Mouse (Mus musculus): Measurements from ENCODE around the gene Piwil4.

DNA sequence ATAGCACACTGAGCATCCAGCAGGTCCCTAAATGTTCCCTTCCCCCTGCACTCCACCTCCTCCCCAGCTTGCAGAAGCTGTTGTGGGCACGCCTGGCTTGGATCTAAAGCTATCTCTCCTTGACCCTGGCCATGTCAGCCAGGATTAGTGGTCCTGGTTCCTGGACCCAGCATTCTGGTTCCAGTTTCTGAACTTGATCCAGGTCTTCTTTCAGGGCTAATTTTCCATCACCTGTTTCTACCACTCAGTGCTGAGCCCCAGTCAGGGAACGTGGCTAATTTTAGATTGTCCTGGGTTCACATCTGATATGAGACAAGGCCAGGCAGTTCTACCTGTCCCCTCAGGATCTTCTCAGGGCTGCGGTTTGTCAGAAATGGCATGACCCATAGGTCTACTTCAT lies 74.5 kb downstream of the Piwil4 start:
- no peak for TF ChIP-seq CTCF (IDR thresholded peaks at IDR 0.05; ENCODE audit: low read depth)
- no peak for TF ChIP-seq EP300 (IDR thresholded peaks at IDR 0.05; ENCODE audit: low read depth)
